20 mouse cellular contexts compared by ENCODE assay signal in genomic region chr10:105330327-105330726, GRCm38 (mm10).
"Had no signal": no experiment of that assay in that cellular context is flagged by ENCODE, and none has a peak within 500 bp of the region (broad histone marks: within the 10 kb centered on the region; RNA-seq: fewer than 3 reads in every experiment).

No protein-coding gene starts in this region.

- H3K36me3 ChIP-seq: intestine, embryonic 15.5 days; kidney, embryonic 15.5 days; limb, embryonic 12.5 days; liver, embryonic 13.5 days; midbrain, embryonic 12.5 days; midbrain, embryonic 15.5 days; neural tube, embryonic 12.5 days had no signal

- H3K27ac ChIP-seq: intestine, embryonic 15.5 days; kidney, embryonic 15.5 days; limb, embryonic 12.5 days; liver, embryonic 13.5 days; midbrain, embryonic 12.5 days; midbrain, embryonic 15.5 days; neural tube, embryonic 12.5 days; stomach, postnatal 0 days had no signal

- H3K9ac ChIP-seq: intestine, embryonic 15.5 days; kidney, embryonic 15.5 days; limb, embryonic 12.5 days; liver, embryonic 13.5 days; midbrain, embryonic 12.5 days; midbrain, embryonic 15.5 days; neural tube, embryonic 12.5 days had no signal

- ATAC-seq: intestine, embryonic 15.5 days; midbrain, embryonic 15.5 days had no signal

- H3K4me3 ChIP-seq: intestine, embryonic 15.5 days; kidney, embryonic 15.5 days; limb, embryonic 12.5 days; liver, embryonic 13.5 days; midbrain, embryonic 12.5 days; midbrain, embryonic 15.5 days; neural tube, embryonic 12.5 days had no signal

- DNase-seq: kidney, adult 11 months; kidney, adult 8-10 months; kidney, postnatal 10 days; kidney, postnatal 36 days; liver, embryonic 13.5 days; lung, adult 2 months; lung, postnatal 14 days; lung, postnatal 4 days; right cerebral cortex, postnatal 14 days; right cerebral cortex, postnatal 4 days; thymus, adult 2 months; thymus, postnatal 14 days; thymus, postnatal 4 days had no signal

- H3K9me3 ChIP-seq: intestine, embryonic 15.5 days; kidney, embryonic 15.5 days; limb, embryonic 12.5 days; liver, embryonic 13.5 days; midbrain, embryonic 12.5 days; midbrain, embryonic 15.5 days; neural tube, embryonic 12.5 days had no signal

- H3K4me2 ChIP-seq: intestine, embryonic 15.5 days; kidney, embryonic 15.5 days; limb, embryonic 12.5 days; liver, embryonic 13.5 days; midbrain, embryonic 12.5 days; midbrain, embryonic 15.5 days; neural tube, embryonic 12.5 days had no signal

- H3K27me3 ChIP-seq: intestine, embryonic 15.5 days; kidney, embryonic 15.5 days; limb, embryonic 12.5 days; liver, embryonic 13.5 days; midbrain, embryonic 12.5 days; midbrain, embryonic 15.5 days; neural tube, embryonic 12.5 days had no signal

- H3K4me1 ChIP-seq: intestine, embryonic 15.5 days; liver, embryonic 13.5 days; midbrain, embryonic 15.5 days; neural tube, embryonic 12.5 days had no signal
